ENCODE assay signal across 13 mouse cellular contexts in the genomic region with DNA sequence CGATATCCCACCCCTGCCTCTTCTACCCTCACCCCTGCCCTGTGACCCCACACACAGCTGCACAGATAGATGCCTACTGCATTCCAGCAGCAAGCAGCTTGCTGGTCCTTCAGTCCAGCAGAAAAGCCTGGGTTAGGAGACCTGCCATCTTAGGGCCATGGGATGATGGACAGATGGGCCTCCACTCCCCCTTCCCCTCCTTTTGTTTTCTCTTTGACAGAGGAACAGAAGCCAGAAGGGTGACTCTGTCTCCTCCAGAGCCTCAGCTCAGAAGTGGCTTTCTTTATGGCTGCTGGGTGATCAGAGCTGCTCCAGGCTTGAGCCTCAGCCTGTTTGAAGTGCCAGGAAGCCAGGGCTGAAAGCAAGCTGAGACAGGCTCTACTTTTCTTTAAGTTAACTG. TPM values are rescaled to one million over a fixed set of nuclear protein-coding genes. Genes with fewer than 3 reads are reported as not detected.
DNase-seq lines count a peak whose midpoint lies in the region; ATAC-seq lines count a peak whose summit lies in the region.
"Had no signal": no experiment of that assay in that cellular context is flagged by ENCODE, and none has a peak within 500 bp of the region (broad histone marks: within the 10 kb centered on the region; RNA-seq: fewer than 3 reads in every experiment).

No protein-coding gene starts in this region.

- peak; percentile 50 for DNase-seq in retina, postnatal 1 day
- no peak for DNase-seq in retina, embryonic 14.5 days (ENCODE audit: low spot score)
- no peak for DNase-seq in gastrocnemius, adult 8-10 months (ENCODE audit: low spot score in 2 of 2)
- no peak for DNase-seq in urinary bladder, adult 2 months (ENCODE audit: low spot score)
- DNase-seq: gastrocnemius, adult 2 months; heart, postnatal 14 days; kidney, postnatal 36 days had no signal

- 21% methylated on average over 1 of the region's 1 CpGs for WGBS in forebrain, embryonic 13.5 days
- WGBS in limb, embryonic 13.5 days = 40% methylated on average over 1 of the region's 1 CpGs

- peaks cover 51% of the 10 kb centered on the region for H3K4me1 ChIP-seq in forebrain, embryonic 13.5 days
- peaks cover 48% of the 10 kb centered on the region for H3K4me1 ChIP-seq in limb, embryonic 13.5 days

- no peaks in the 10 kb centered on the region for H3K27me3 ChIP-seq in forebrain, embryonic 13.5 days
- no peaks in the 10 kb centered on the region for H3K27me3 ChIP-seq in limb, embryonic 13.5 days

- no peak for ATAC-seq in forebrain, embryonic 13.5 days
- no peak for ATAC-seq in limb, embryonic 13.5 days (ENCODE audit: low FRiP score, low read depth)
- no peak for ATAC-seq in CD4-positive, CD25-positive, alpha-beta regulatory T cell, adult 4 months
- ATAC-seq: activated CD4-positive, CD25-positive, alpha-beta regulatory T cell, adult 4 months; lung, postnatal 0 days had no signal

- H3K9me3 ChIP-seq in forebrain, embryonic 13.5 days (replicated peaks) = no peaks in the 10 kb centered on the region
- no peaks in the 10 kb centered on the region for H3K9me3 ChIP-seq in limb, embryonic 13.5 days

- peak overlapping the region; percentile 97 for H3K27ac ChIP-seq in forebrain, embryonic 13.5 days
- H3K27ac ChIP-seq in limb, embryonic 13.5 days = peak overlapping the region; percentile 66; the same call in 1 of the 2 replicates
- H3K27ac ChIP-seq: gastrocnemius, adult 2 months had no signal

- peak overlapping the region; percentile 49; the same call in 1 of the 2 replicates for H3K4me2 ChIP-seq in forebrain, embryonic 13.5 days
- no peak overlapping the region for H3K4me2 ChIP-seq in limb, embryonic 13.5 days (replicated peaks)

- H3K36me3 ChIP-seq in forebrain, embryonic 13.5 days (ENCODE audit: poor library complexity, severe bottlenecking) = peaks cover 51% of the 10 kb centered on the region
- peaks cover 87% of the 10 kb centered on the region for H3K36me3 ChIP-seq in limb, embryonic 13.5 days

- H3K4me3 ChIP-seq in forebrain, embryonic 13.5 days = no peak overlapping the region
- H3K4me3 ChIP-seq in limb, embryonic 13.5 days = no peak overlapping the region
- H3K4me3 ChIP-seq: gastrocnemius, adult 2 months; myocyte had no signal

- 0 out of 2 replicates have a peak overlapping the region, but pooled peaks have one; percentile 12 for H3K9ac ChIP-seq in forebrain, embryonic 13.5 days
- no peak overlapping the region for H3K9ac ChIP-seq in limb, embryonic 13.5 days

RNA-seq across cellular contexts. Expression of a gene that starts 15.0 kb away (rescaled TPM):
- 31.8 and 39.6 TPM in 2 replicates for polyA plus RNA-seq in forebrain, embryonic 13.5 days (2015; fragmentation: Nextera tagmentation; extraction: Ambion mirVana)
- 706 and 829 TPM in 2 replicates for polyA plus RNA-seq in limb, embryonic 13.5 days (2015; fragmentation: Nextera tagmentation; extraction: Ambion mirVana)
- under 1 TPM; 0.19 to 0.51 (median 0.38) TPM for total RNA-seq in gastrocnemius, adult 8-10 months (2022)
- not detected for polyA plus RNA-seq in CD4-positive, CD25-positive, alpha-beta regulatory T cell, adult 4 months (2017; shearing (Covaris generic))
- polyA plus RNA-seq in urinary bladder, adult 2 months (2012; rRNA removed) = 0.08 and 0.10 TPM in 2 replicates

RNA-seq across cellular contexts. Expression of a gene that starts 25.5 kb away (rescaled TPM):
- polyA plus RNA-seq in forebrain, embryonic 13.5 days (2015; fragmentation: Nextera tagmentation; extraction: Ambion mirVana) = 46.9 and 56.2 TPM in 2 replicates
- 35.9 and 37.9 TPM in 2 replicates for polyA plus RNA-seq in limb, embryonic 13.5 days (2015; fragmentation: Nextera tagmentation; extraction: Ambion mirVana)
- total RNA-seq in gastrocnemius, adult 8-10 months (2022) = 1 to 10 TPM; 4.3 to 8.5 (median 6.5) TPM
- polyA plus RNA-seq in CD4-positive, CD25-positive, alpha-beta regulatory T cell, adult 4 months (2017; shearing (Covaris generic)) = 10 to 100 TPM; 25.3 to 25.8 TPM
- polyA plus RNA-seq in urinary bladder, adult 2 months (2012; rRNA removed) = 65.7 and 80.9 TPM in 2 replicates

Comparison
In these comparisons a context has a peak if more than half of its experiments do, and no peak if none do; other contexts are left out.
1. RNA of a gene that starts 15.0 kb away (polyA plus RNA-seq): 706 to 829 TPM in limb, embryonic 13.5 days and 31.8 to 39.6 TPM in forebrain, embryonic 13.5 days; 0.08 to 0.10 TPM in urinary bladder, adult 2 months and not detected in CD4-positive, CD25-positive, alpha-beta regulatory T cell, adult 4 months; every median in the first group is over 10 times any median in the second.